Mouse (Mus musculus) T-helper 2 cell (primary cell): ENCODE results near the gene Celf3.

Experiments
- in situ Hi-C: fragments of 300-600 bp; cut with MboI, MseI; formaldehyde crosslinking; loops from one replicate; pipeline ENCODE4 v1.15.1; 2025; ENCODE audit warnings: high pct_unique_total_duplicates

Gene Celf3

GRCm38 (mm10) chr3:94477981-94478422, at the start of gene Celf3:
TSS of gene Celf3 (plus strand) at chr3:94478295.
- in situ Hi-C loops: no loop called here

GRCm38 (mm10) chr3:94430980-94431379, 47.1 kb upstream of the Celf3 start:
- in situ Hi-C loops: no loop called here

GRCm38 (mm10) chr3:94434305-94434704, 43.8 kb upstream of the Celf3 start:
- in situ Hi-C loops: no loop called here

- in situ Hi-C loops: no loop called here
Observed at GRCm38 (mm10) chr3:94436420-94436819, 41.7 kb upstream of the Celf3 start.

- in situ Hi-C loops: no loop called here
Observed at GRCm38 (mm10) chr3:94441182-94441581, 36.9 kb upstream of the Celf3 start.

GRCm38 (mm10) chr3:94442951-94443596, 35.0 kb upstream of the Celf3 start, which contains the start of gene Mrpl9:
TSS of gene Mrpl9 (plus strand) at chr3:94443318.
- in situ Hi-C loops: no loop called here

- in situ Hi-C loops: no loop called here
Observed at GRCm38 (mm10) chr3:94443597-94443964, 34.5 kb upstream of the Celf3 start, which contains the start of gene Oaz3. TSS of gene Oaz3 (minus strand) at chr3:94443915.

GRCm38 (mm10) chr3:94449377-94449776, 28.7 kb upstream of the Celf3 start:
- in situ Hi-C loops: no loop called here

GRCm38 (mm10) chr3:94456529-94457000, 21.5 kb upstream of the Celf3 start:
- in situ Hi-C loops: loop anchor here (5.0 kb wide), 1 partner anchor 89 kb away; no protein-coding TSS in a partner anchor

GRCm38 (mm10) chr3:94457055-94457454, 21.0 kb upstream of the Celf3 start:
- in situ Hi-C loops: loop anchor here (5.0 kb wide), 1 partner anchor 90 kb away; no protein-coding TSS in a partner anchor

- in situ Hi-C loops: loop anchor here (5.0 kb wide), 1 partner anchor 93 kb away; no protein-coding TSS in a partner anchor
Observed at GRCm38 (mm10) chr3:94459834-94460233, 18.3 kb upstream of the Celf3 start.

GRCm38 (mm10) chr3:94463926-94464578, 14.0 kb upstream of the Celf3 start:
- in situ Hi-C loops: no loop called here

GRCm38 (mm10) chr3:94465632-94466430, 12.3 kb upstream of the Celf3 start:
- in situ Hi-C loops: no loop called here

GRCm38 (mm10) chr3:94468931-94469330, 9.2 kb upstream of the Celf3 start:
- in situ Hi-C loops: no loop called here

GRCm38 (mm10) chr3:94472447-94473114, 5.5 kb upstream of the Celf3 start:
- in situ Hi-C loops: no loop called here

GRCm38 (mm10) chr3:94473115-94473505, 5.0 kb upstream of the Celf3 start:
- in situ Hi-C loops: no loop called here

- in situ Hi-C loops: no loop called here
Observed at GRCm38 (mm10) chr3:94473567-94474232, 4.4 kb upstream of the Celf3 start.

GRCm38 (mm10) chr3:94476301-94477035, 1.6 kb upstream of the Celf3 start:
- in situ Hi-C loops: no loop called here

GRCm38 (mm10) chr3:94477444-94477843, 651 bp upstream of the Celf3 start:
- in situ Hi-C loops: no loop called here

- in situ Hi-C loops: no loop called here
Observed at GRCm38 (mm10) chr3:94478591-94479169, 585 bp downstream of the Celf3 start.
